Mouse (Mus musculus) stomach, embryonic 15.5 days (tissue): ENCODE data around the gene Ndufb2. TPM values are rescaled to one million over a fixed set of nuclear protein-coding genes. Genes with fewer than 3 reads are reported as not detected.

ENCODE experiments used
- ATAC-seq: fragments of 200-750 bp; cut with Nextera tagmentation; 2 replicates; pipeline ENCODE4 v1.8.0; 2017; ENCODE audit warnings: low read depth, moderate number of reproducible peaks, moderate TSS enrichment; ENCODE audit not compliant: insufficient read depth, low FRiP score
- H3K27ac ChIP-seq: fragments of 300-500 bp; sonication (generic); 2 replicates; pipeline ENCODE4 v1.5.1; 2015; ENCODE audit warnings: mild to moderate bottlenecking, inconsistent platforms
- H3K27me3 ChIP-seq: fragments of 300-500 bp; sonication (generic); replicated peaks from 2 replicates; pipeline ENCODE4 v1.6.1; 2015; ENCODE audit warnings: inconsistent platforms
- H3K36me3 ChIP-seq: fragments of 300-500 bp; sonication (generic); 2 replicates; pipeline ENCODE4 v1.6.1; 2015; ENCODE audit warnings: inconsistent platforms
- H3K4me1 ChIP-seq: fragments of 300-500 bp; sonication (generic); 2 replicates; pipeline ENCODE4 v1.6.1; 2015; ENCODE audit warnings: inconsistent platforms
- H3K4me2 ChIP-seq: fragments of 300-500 bp; sonication (generic); 2 replicates; pipeline ENCODE4 v1.6.1; 2015; ENCODE audit warnings: mild to moderate bottlenecking, inconsistent platforms
- H3K4me3 ChIP-seq: fragments of 300-500 bp; sonication (generic); replicated peaks from 2 replicates; pipeline ENCODE4 v1.5.1; 2015; ENCODE audit warnings: inconsistent platforms
- H3K9ac ChIP-seq: fragments of 300-500 bp; sonication (generic); 2 replicates; pipeline ENCODE4 v1.6.1; 2015; ENCODE audit warnings: inconsistent platforms
- H3K9me3 ChIP-seq: fragments of 300-500 bp; sonication (generic); 2 replicates; pipeline ENCODE4 v1.6.1; 2016; ENCODE audit warnings: inconsistent platforms
- WGBS: fragments of 180-500 bp; shearing (Covaris S2); methylation state at CpG from one replicate; pipeline ENCODE4 v1.1.7; 2015; 5-methylcytosine and 5-hydroxymethylcytosine counted together
- polyA plus RNA-seq: library from polyadenylated mRNA; unstranded; fragments of >200 nt; fragmentation: Nextera tagmentation; extraction: Ambion mirVana; gene quantifications from 2 replicates; pipeline ENCODE4 v1.2.1, GENCODE M21; 2015

Gene Ndufb2
- polyA plus RNA-seq, 1 experiment from 2014 or later: 384 TPM

- 47% methylated on average over 6 of the region's 6 CpGs for WGBS
- Histone ChIP-seq H3K4me3 (no peak overlapping the region), H3K27ac (no peak overlapping the region), H3K27me3 (no peaks in the 10 kb centered on the region), H3K9me3 (no peaks in the 10 kb centered on the region), H3K4me2 (no peak overlapping the region), H3K36me3 (no peaks in the 10 kb centered on the region), H3K9ac (no peak overlapping the region), H3K4me1 (peaks cover 26% of the 10 kb centered on the region)
- ATAC-seq: no peak
Measured at GRCm38 (mm10) chr6:39559276-39559939, 33.0 kb upstream of the Ndufb2 start.

- Histone ChIP-seq H3K36me3 (no peaks in the 10 kb centered on the region), H3K4me1 (peaks cover 13% of the 10 kb centered on the region), H3K27ac (no peak overlapping the region), H3K4me2 (peak overlapping the region; percentile 47), H3K4me3 (peak overlapping the region; percentile 22), H3K9ac (no peak overlapping the region), H3K27me3 (no peaks in the 10 kb centered on the region), H3K9me3 (no peaks in the 10 kb centered on the region)
- ATAC-seq: peak; percentile 64; the same call in 1 of the 2 replicates
- WGBS: 18% methylated on average over 23 of the region's 23 CpGs
Measured at GRCm38 (mm10) chr6:39562166-39563015, 30.0 kb upstream of the Ndufb2 start.

GRCm38 (mm10) chr6:39567528-39567927 lies 24.8 kb upstream of the Ndufb2 start:
- ATAC-seq: no peak
- Histone ChIP-seq H3K9ac (no peak overlapping the region), H3K36me3 (no peaks in the 10 kb centered on the region), H3K9me3 (no peaks in the 10 kb centered on the region), H3K4me1 (no peaks in the 10 kb centered on the region), H3K27ac (no peak overlapping the region), H3K4me3 (no peak overlapping the region), H3K4me2 (no peak overlapping the region), H3K27me3 (no peaks in the 10 kb centered on the region)
- 13% methylated on average over 5 of the region's 5 CpGs for whole genome bisulfite sequencing

GRCm38 (mm10) chr6:39570426-39570825 lies 21.9 kb upstream of the Ndufb2 start:
- no peak overlapping the region for H3K27ac ChIP-seq
- no peaks in the 10 kb centered on the region for H3K27me3 ChIP-seq
- no peaks in the 10 kb centered on the region for H3K9me3 ChIP-seq
- no peak overlapping the region for H3K4me2 ChIP-seq
- WGBS: 65% methylated on average over 3 of the region's 3 CpGs
- no peak for ATAC-seq
- no peak overlapping the region for H3K9ac ChIP-seq
- H3K36me3 ChIP-seq: no peaks in the 10 kb centered on the region
- no peak overlapping the region for H3K4me3 ChIP-seq
- peaks cover 9% of the 10 kb centered on the region for H3K4me1 ChIP-seq

- peak; percentile 94 for ATAC-seq
- under 1% methylated on average over 49 of the region's 49 CpGs for WGBS
Measured at GRCm38 (mm10) chr6:39573791-39574554, 18.4 kb upstream of the Ndufb2 start, which contains the start of gene Adck2. TSS of gene Adck2 (plus strand) at chr6:39573873.

GRCm38 (mm10) chr6:39574555-39574869 lies 17.9 kb upstream of the Ndufb2 start:
- H3K4me1 ChIP-seq: peaks cover 9% of the 10 kb centered on the region
- H3K9me3 ChIP-seq: no peaks in the 10 kb centered on the region
- H3K4me2 ChIP-seq: peak overlapping the region; percentile 77
- peak overlapping the region; percentile 92 for H3K27ac ChIP-seq
- peaks cover 10% of the 10 kb centered on the region; the same call in 1 of the 2 replicates for H3K36me3 ChIP-seq
- ATAC-seq: peak; percentile 13; the same call in 1 of the 2 replicates
- 31% methylated on average over 10 of the region's 10 CpGs for WGBS
- peak overlapping the region; percentile 85 for H3K4me3 ChIP-seq
- H3K27me3 ChIP-seq: no peaks in the 10 kb centered on the region
- peak overlapping the region; percentile 81 for H3K9ac ChIP-seq

More at GRCm38 (mm10) chr6:39573791-39574554, 18.4 kb upstream of the Ndufb2 start, which contains the start of gene Adck2:
- peak within 1 kb of the TSS; percentile 85 for H3K4me3 ChIP-seq
- peak within 1 kb of the TSS; percentile 81 for H3K9ac ChIP-seq
- H3K27me3 ChIP-seq: no peaks in the 10 kb centered on the region
- H3K36me3 ChIP-seq: peaks cover 5% of the 10 kb centered on the region; the same call in 1 of the 2 replicates
- peaks cover 9% of the 10 kb centered on the region for H3K4me1 ChIP-seq
- no peaks in the 10 kb centered on the region for H3K9me3 ChIP-seq
- peak within 1 kb of the TSS; percentile 92 for H3K27ac ChIP-seq
- peak within 1 kb of the TSS; percentile 77 for H3K4me2 ChIP-seq

- Histone ChIP-seq H3K9me3 (no peaks in the 10 kb centered on the region), H3K27ac (no peak overlapping the region)
Measured at GRCm38 (mm10) chr6:39574951-39575350, 17.4 kb upstream of the Ndufb2 start.

GRCm38 (mm10) chr6:39579552-39579951 lies 12.8 kb upstream of the Ndufb2 start:
- Histone ChIP-seq H3K36me3 (peaks cover 27% of the 10 kb centered on the region), H3K4me1 (peaks cover 5% of the 10 kb centered on the region), H3K4me2 (no peak overlapping the region), H3K27me3 (no peaks in the 10 kb centered on the region), H3K27ac (no peak overlapping the region), H3K9me3 (no peaks in the 10 kb centered on the region), H3K4me3 (no peak overlapping the region), H3K9ac (no peak overlapping the region)
- 84% methylated on average over 7 of the region's 7 CpGs for WGBS
- no peak for ATAC-seq

More at GRCm38 (mm10) chr6:39574951-39575350, 17.4 kb upstream of the Ndufb2 start:
- peaks cover 9% of the 10 kb centered on the region for H3K4me1 ChIP-seq
- H3K9ac ChIP-seq: no peak overlapping the region; the same call in 1 of the 2 replicates
- ATAC-seq: no peak
- H3K4me3 ChIP-seq: peak overlapping the region; percentile 85
- no peaks in the 10 kb centered on the region for H3K27me3 ChIP-seq
- peak overlapping the region; percentile 77 for H3K4me2 ChIP-seq
- WGBS: 65% methylated on average over 7 of the region's 7 CpGs
- peaks cover 11% of the 10 kb centered on the region; the same call in 1 of the 2 replicates for H3K36me3 ChIP-seq

- no peaks in the 10 kb centered on the region for H3K27me3 ChIP-seq
- WGBS: 87% methylated on average over 2 of the region's 2 CpGs
- H3K36me3 ChIP-seq: peaks cover 27% of the 10 kb centered on the region
- H3K4me2 ChIP-seq: no peak overlapping the region
- no peak overlapping the region for H3K9ac ChIP-seq
- no peaks in the 10 kb centered on the region for H3K9me3 ChIP-seq
- H3K27ac ChIP-seq: no peak overlapping the region
- ATAC-seq: no peak
- H3K4me1 ChIP-seq: no peaks in the 10 kb centered on the region
- no peak overlapping the region for H3K4me3 ChIP-seq
Measured at GRCm38 (mm10) chr6:39580558-39580957, 11.8 kb upstream of the Ndufb2 start.

- Histone ChIP-seq H3K4me1 (no peaks in the 10 kb centered on the region), H3K27ac (no peak overlapping the region), H3K9me3 (no peaks in the 10 kb centered on the region), H3K4me3 (no peak overlapping the region), H3K4me2 (no peak overlapping the region), H3K9ac (no peak overlapping the region), H3K36me3 (peaks cover 27% of the 10 kb centered on the region), H3K27me3 (no peaks in the 10 kb centered on the region)
- ATAC-seq: peak; percentile 73; the same call in 1 of the 2 replicates
- 77% methylated on average over 7 of the region's 7 CpGs for WGBS
Measured at GRCm38 (mm10) chr6:39581087-39581784, 11.1 kb upstream of the Ndufb2 start.

- H3K9ac ChIP-seq: no peak within 1 kb of the TSS
- WGBS: 90% methylated on average over 6 of the region's 6 CpGs
- H3K9me3 ChIP-seq: no peaks in the 10 kb centered on the region
- no peaks in the 10 kb centered on the region for H3K27me3 ChIP-seq
- peaks cover 24% of the 10 kb centered on the region for H3K36me3 ChIP-seq
- H3K4me3 ChIP-seq: no peak within 1 kb of the TSS
- no peak within 1 kb of the TSS for H3K27ac ChIP-seq
- no peak for ATAC-seq
- no peaks in the 10 kb centered on the region for H3K4me1 ChIP-seq
- no peak within 1 kb of the TSS for H3K4me2 ChIP-seq
Measured at GRCm38 (mm10) chr6:39585517-39585916, 6.9 kb upstream of the Ndufb2 start, which contains the start of gene Gm42420. TSS of gene Gm42420 (plus strand) at chr6:39585753.
